Mouse (Mus musculus) bone marrow, adult 2 months (tissue): ENCODE results near the gene 4931428F04Rik.

Experiments
- CTCF ChIP-seq: fragments of 200-500 bp; IDR thresholded peaks from 2 replicates; pipeline ENCODE4 v1.5.1; 2011; ENCODE audit warnings: low read length, control low read depth; ENCODE audit not compliant: control insufficient read depth, insufficient read depth
- POLR2A ChIP-seq: fragments of 200-500 bp; IDR thresholded peaks from 2 replicates; pipeline ENCODE4 v1.6.1; 2011; ENCODE audit warnings: low read depth, mild to moderate bottlenecking, control low read depth, low read length, borderline replicate concordance; ENCODE audit not compliant: control insufficient read depth

- TF ChIP-seq CTCF = no peak
- no peak for TF ChIP-seq POLR2A
Measured at GRCm38 (mm10) chr8:105292471-105292870, 2.8 kb upstream of the 4931428F04Rik start.
